In the genomic region with DNA sequence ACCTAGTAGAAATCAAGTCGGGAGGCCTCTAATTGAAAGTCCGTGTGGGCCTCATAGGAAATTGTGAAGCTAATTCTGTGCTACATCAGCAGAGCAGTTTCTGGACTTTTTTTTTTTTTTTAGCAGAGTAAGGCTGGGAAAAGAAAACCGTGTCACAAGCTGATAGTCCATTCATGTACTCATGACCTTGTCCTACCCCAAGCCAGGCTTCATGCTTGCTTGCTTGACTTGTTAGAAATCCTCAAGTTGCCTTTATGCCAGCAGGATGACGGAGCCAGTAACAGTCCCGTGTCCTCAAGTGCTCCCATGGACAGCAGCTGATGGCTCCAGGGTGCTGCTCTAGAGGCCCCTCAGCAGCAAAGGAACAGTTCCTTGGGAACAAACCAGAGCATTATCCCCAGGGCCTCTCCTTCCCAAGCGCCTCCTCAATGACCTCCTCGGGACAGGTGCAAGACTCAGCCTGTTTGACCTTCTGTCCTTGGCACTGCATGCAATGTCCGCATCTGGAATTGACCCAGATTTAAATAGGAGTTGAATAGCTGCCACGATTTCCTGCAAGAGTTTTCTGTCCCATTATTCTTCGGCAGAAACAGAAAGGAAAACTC, we compare ENCODE assay signal across 8 mouse cellular contexts.
DNase-seq lines count a peak whose midpoint lies in the region; ATAC-seq and TF ChIP-seq lines count a peak whose summit lies in the region.

No protein-coding gene starts in this region.

- peaks cover 21% of the 10 kb centered on the region for H3K4me1 ChIP-seq in heart, postnatal 0 days (ENCODE audit: control insufficient read depth, insufficient read depth)
- peaks cover 11% of the 10 kb centered on the region; the same call in 1 of the 2 replicates for H3K4me1 ChIP-seq in stomach, embryonic 15.5 days

- ATAC-seq in frontal cortex, adult (ENCODE audit: low TSS enrichment): peak; percentile 46
- ATAC-seq in heart, postnatal 0 days (ENCODE audit: insufficient read depth, low read depth): peak; percentile 71
- no peak; the same call in 1 of the 2 replicates for ATAC-seq in stomach, embryonic 15.5 days (ENCODE audit: insufficient read depth, low FRiP score, low read depth)

- no peaks in the 10 kb centered on the region for H3K36me3 ChIP-seq in heart, postnatal 0 days (replicated peaks; ENCODE audit: control insufficient read depth, insufficient read depth, low read length)
- no peaks in the 10 kb centered on the region for H3K36me3 ChIP-seq in stomach, embryonic 15.5 days

- no peak overlapping the region for H3K9ac ChIP-seq in heart, postnatal 0 days (replicated peaks; ENCODE audit: low read depth, low read length)
- H3K9ac ChIP-seq in stomach, embryonic 15.5 days: no peak overlapping the region

- H3K4me3 ChIP-seq in heart, postnatal 0 days (ENCODE audit: low read depth, low read length): no peak overlapping the region
- H3K4me3 ChIP-seq in stomach, embryonic 15.5 days (replicated peaks): no peak overlapping the region

- intact Hi-C loops in left cerebral cortex, postnatal 4 days (cut with DNase I): no loop called here

- no peaks in the 10 kb centered on the region for H3K27me3 ChIP-seq in heart, postnatal 0 days (ENCODE audit: control insufficient read depth, insufficient read depth, low read length)
- H3K27me3 ChIP-seq in stomach, embryonic 15.5 days (replicated peaks): no peaks in the 10 kb centered on the region

- TF ChIP-seq EP300 in heart, postnatal 0 days (IDR thresholded peaks at IDR 0.05; ENCODE audit: low read depth): no peak

- WGBS in heart, postnatal 0 days: 23% methylated on average over 10 of the region's 10 CpGs
- WGBS in stomach, embryonic 15.5 days: 51% methylated on average over 10 of the region's 10 CpGs

- peak overlapping the region; percentile 69 for H3K27ac ChIP-seq in heart, postnatal 0 days (ENCODE audit: low read depth)
- H3K27ac ChIP-seq in stomach, embryonic 15.5 days: peak overlapping the region; percentile 19; the same call in 1 of the 2 replicates

- H3K4me2 ChIP-seq in heart, postnatal 0 days (ENCODE audit: low read depth, low read length): peak overlapping the region; percentile 40
- H3K4me2 ChIP-seq in stomach, embryonic 15.5 days: no peak overlapping the region

- no peak for TF ChIP-seq CTCF in heart, postnatal 0 days (IDR thresholded peaks at IDR 0.05; ENCODE audit: low read depth)

- DNase-seq in frontal cortex, postnatal 25 days (ENCODE audit: low spot score in 2 of 2): no peak
- DNase-seq in MN1 (ENCODE audit: low spot score): peak; percentile 18
- DNase-seq in cerebellum, postnatal 14 days: peak; percentile 59 to 61
- peak; percentile 76 for DNase-seq in heart, postnatal 0 days (ENCODE audit: low spot score)
- DNase-seq in left cerebral cortex, postnatal 4 days: peak; percentile 54
- no peak for DNase-seq in thymus, postnatal 25 days

- H3K9me3 ChIP-seq in heart, postnatal 0 days (replicated peaks; ENCODE audit: control insufficient read depth, low read length): no peaks in the 10 kb centered on the region
- H3K9me3 ChIP-seq in stomach, embryonic 15.5 days: no peaks in the 10 kb centered on the region

Comparison
In these comparisons a context has a peak if more than half of its experiments do, and no peak if none do; other contexts are left out.
1. DNase-seq: peak in MN1 (single experiment), cerebellum, postnatal 14 days (2 of 2), heart, postnatal 0 days (single experiment) and left cerebral cortex, postnatal 4 days (single experiment); none in frontal cortex, postnatal 25 days (0 of 2) and thymus, postnatal 25 days (single experiment).